Mouse (Mus musculus): ENCODE measurements around the gene H2afy2. TPM values are rescaled to one million over a fixed set of nuclear protein-coding genes. Genes with fewer than 3 reads are reported as not detected.

Gene H2afy2
- total RNA-seq, 2 experiments from 2014 or later: not detected

DNA sequence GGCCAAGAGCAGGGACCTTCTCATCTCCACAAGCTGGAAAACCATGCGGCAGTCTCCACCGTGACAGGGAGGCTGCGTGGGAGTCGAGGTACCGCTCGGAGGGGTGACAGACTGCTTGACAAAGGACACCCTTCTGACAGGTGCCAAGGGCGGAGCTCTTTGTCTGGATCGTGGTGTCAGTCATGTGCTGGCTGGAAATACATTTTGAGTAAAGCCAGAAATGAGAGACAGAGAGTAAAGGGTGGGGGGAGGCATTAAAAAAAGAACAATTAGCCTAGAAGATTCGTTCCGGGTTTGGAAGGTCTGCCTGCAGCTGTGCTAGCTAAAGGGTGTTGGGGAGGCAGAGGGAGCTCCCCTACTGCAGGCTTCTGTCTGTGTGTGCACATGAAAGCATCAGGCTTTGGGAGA lies 47.3 kb downstream of the H2afy2 start:
- no peak for ATAC-seq (replicated peaks; ENCODE audit: low FRiP score, poor library complexity, severe bottlenecking)

DNA sequence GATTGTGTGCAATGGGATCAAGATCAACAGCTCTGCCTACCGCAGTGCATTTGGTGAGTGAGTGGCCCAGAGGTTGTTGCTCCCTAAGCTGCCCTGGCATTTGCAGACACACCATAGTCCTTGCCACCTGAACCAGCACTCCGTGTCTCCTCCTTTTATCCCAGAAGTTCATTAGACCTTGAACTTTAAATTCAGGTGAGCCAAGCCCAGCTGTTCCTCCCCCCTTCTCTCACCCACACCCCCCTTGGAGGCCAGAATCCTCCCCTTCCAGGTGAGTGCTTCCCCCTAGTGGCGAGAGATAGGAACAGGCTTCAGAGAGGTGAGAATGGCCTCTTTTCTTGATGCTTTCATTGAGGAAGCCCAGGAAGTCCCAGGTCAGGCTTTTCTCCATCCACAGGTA lies 49.6 kb downstream of the H2afy2 start:
- ATAC-seq (replicated peaks; ENCODE audit: low FRiP score, poor library complexity, severe bottlenecking): peak; percentile 67

DNA sequence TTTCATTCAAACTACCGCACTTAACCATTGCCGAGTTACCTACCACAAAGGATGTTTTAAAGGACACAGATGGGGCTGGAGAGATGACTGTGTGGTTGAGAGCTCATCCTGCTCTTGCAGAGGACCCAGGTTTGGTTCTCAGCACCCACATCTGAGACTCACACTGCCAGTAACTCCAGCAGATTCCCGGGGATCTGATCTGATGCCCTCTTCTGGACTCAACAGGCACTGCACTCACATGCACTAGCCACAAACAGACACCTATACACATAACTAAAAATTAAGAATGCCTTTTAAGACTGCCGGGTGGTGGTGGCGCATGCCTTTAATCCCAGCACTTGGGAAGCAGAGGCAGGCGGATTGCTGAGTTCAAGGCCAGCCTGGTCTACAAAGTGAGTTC lies 53.8 kb downstream of the H2afy2 start:
- ATAC-seq (replicated peaks; ENCODE audit: low FRiP score, poor library complexity, severe bottlenecking): no peak

DNA sequence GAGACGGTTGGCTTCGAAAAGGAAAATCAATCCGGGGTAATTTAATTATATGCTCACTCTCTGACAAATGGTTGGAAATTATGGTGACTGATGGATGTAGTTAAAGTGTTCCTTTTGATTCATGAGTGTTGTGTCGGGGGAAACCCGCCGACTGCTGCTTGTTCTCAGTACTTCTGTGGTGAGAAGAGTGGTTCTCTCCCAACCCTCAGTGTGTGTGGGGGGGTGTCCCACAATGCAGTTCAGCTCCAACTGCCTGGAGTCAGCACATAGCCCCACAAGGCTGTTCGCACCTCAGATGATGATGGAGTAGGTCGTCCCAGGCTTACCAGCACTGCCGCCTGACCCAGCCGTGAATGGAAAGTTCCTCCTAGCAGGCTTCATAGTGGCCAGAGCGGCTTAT lies 54.8 kb downstream of the H2afy2 start:
- ATAC-seq (replicated peaks; ENCODE audit: low FRiP score, poor library complexity, severe bottlenecking): no peak

DNA sequence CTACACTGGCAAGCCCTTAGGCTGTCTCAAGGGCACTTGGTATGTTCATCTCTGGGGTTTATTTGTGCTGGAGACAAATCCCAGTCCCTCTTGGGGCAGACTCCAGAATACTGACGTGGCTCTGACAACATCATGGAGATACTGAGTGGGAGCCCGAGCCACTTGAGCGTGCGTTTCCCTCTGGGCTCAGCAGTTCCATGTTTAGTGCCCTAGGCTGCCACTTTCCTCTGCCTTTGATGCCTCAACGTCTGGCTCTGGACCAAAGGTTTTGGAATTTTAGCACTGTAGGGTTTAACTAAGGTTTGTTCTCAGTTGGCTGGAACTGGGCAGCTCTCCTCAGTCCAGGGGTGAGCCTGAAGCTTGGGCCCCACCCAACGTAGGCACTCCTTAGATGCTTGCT lies 60.7 kb downstream of the H2afy2 start:
- no peak for ATAC-seq (replicated peaks; ENCODE audit: low FRiP score, poor library complexity, severe bottlenecking)

DNA sequence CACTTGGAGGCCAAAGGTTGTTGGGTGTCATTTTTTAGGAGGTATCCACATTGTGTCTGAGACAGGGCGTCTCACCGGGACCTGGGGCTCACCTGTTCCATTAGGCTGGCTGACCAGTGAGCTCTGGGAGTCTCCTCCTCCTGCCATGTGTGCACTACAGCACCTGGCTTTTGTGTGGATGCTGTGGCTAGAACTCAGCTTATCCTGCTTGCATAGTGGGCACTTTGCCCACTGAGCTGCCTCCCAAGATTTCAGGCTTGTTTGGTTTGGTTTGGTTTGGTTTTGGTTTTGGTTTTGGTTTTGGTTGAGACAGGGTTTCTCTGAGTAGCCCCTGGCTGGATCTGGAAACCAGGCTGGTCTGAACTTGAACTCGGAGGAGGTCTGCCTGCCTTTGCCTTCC lies 61.7 kb downstream of the H2afy2 start:
- ATAC-seq (replicated peaks; ENCODE audit: low FRiP score, poor library complexity, severe bottlenecking): no peak

DNA sequence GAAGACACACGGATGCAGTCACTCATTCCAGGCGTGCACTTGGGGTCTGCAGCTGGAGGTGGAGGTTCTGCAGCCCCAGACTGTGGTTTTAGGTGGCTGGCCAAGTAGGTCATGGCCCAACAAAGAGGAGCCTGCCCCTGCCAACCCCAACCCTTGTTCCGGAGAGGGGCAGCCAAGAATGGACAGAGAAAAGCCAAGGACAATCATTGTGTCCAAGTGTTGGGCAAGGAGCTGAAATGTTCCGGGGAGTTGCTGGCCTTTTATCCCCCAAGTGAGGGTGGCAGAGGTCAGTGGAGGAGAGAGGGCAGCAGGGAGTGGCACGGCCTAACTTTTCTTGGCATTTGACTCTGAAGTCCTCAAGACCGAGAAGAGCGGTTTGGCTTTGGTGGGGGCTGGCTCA lies 63.6 kb downstream of the H2afy2 start:
- ATAC-seq (replicated peaks; ENCODE audit: low FRiP score, poor library complexity, severe bottlenecking): no peak

DNA sequence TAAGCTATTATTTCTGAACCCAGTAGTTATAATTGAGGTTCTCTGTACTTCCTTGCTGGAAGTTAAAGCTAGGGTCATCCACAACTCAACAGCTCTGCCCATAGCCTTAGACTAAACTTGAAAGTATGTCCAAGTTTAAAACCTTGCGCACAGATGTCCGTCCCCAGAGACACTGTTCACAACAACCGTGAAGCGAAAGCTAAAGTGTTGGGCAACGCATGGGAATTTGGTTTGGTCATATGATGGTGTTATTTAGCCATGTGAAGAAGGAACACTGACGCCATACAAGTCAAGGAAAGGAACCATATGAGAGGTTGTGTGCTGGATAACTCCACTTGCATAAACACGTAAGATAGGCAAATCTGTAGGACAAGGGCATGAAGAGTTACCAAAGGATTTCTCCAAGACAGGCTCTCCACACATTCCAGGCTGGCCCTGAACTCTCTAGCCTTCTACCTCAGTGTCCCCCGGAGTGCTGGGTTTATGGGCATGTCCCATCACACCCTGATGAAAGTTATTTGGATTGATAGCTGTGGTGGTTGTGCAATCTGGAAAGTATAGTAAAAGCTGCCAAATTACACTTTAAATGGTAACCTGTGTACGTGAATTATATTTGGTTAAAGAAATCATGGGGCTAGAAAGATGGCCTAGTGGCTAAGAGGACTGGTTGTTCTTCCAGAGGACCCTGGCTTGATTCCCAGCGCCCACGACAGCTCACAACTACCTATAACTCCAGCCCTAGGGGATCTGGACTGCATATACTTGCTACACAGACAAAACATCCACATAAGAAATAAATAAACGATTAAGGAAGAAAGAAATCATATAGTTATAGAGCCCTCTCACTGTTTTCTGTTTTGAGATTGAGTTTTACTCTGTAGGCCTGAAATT lies 66.3 kb downstream of the H2afy2 start:
- no peak for ATAC-seq (replicated peaks; ENCODE audit: low FRiP score, poor library complexity, severe bottlenecking)

DNA sequence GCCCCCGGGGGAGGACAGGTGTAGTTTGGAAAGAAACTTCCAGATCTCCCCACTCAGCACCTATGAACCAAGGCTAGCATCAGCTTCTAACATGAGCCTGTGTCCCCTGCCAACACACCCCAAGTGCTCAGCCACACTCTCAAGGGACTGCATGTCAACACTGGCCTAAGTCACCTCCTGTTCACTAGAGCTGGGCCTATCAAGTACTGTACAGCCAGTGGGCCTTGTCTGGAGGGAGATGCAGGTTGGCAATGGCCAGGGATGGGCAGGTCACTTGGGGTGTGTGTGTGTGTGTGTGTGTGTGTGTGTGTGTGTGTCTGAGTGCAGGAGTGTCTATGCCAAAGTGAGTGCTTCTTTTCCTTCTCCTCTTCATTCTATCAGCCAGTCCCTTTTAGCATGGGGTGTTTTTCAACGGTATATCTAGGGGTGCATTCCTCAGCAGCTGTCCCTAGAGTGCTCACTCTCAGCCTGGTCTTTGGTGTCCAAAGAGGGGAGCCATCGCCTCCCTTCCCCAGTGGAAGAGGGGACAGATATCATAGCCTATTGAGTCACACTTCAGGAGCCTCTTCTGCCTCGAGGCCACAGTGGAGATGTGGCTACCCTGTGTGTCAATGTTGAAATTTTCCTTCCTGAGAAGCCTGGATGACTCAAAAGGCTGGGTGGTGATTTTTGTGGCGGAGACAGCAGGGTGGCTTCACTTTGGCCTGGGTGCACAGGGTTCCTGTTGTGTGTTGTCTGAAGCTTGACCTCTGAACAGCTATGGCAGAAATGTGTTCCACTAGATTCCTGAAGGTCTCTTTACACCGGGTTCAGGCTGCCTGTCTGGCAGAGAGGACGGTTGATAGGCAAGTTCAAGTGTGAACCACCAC lies 67.7 kb downstream of the H2afy2 start:
- ATAC-seq (replicated peaks; ENCODE audit: low FRiP score, poor library complexity, severe bottlenecking): no peak

DNA sequence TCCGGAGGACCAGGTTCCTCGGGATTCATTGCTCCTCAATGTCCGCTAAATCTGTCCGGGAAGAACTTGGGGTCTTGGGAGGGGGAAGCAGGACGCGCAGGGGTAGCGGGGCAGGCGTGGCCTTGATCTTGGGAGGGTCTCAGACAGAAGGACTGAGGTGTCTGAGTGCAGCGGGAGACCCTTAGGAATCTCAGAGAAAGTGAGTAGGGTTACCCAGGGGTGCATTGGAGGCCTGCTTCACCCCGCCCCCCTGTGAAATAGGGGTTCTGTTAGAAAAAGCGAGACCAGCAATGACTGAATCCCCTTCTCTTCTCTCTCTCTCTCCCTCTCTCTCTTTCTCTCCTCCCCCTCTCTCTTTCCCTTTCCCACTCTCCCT lies 68.5 kb downstream of the H2afy2 start:
- no peak for ATAC-seq (replicated peaks; ENCODE audit: low FRiP score, poor library complexity, severe bottlenecking)

DNA sequence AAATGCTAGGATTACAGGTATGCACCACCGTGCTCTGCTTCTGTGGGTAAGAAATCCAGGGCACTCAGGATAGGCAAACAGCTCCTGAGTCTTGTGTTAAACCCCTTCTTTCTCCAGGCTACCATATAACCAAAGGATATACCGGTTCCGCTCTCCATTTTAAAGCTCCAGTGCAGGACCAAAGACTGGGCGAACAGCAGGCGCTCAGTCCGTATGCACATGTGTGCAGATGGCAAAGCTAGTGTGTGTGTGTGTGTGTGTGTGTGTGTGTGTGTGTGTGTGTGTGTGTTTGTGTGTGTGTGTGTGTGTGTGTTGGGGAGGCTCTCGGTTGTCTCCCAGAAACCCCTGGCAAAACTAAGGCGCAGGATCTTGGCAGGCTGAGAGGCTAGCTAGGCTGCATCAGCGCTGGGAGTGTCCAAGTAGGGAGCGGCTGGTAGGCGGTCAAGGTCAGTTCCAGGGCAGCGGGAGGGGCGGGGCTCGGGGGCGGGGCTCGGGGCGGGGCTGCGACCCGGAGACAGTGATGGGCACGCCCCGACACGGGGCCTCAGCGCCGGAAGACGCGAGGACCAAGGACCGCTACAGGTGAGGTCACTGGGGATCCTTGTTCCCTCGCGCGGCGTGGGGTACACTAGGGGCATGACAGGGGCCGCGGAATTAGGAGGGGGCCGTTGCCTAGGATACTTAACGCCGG lies 69.0 kb downstream of the H2afy2 start, which contains the start of gene Aifm2:
TSS of gene Aifm2 (plus strand) at position 493 of the 691 bp plus-strand sequence.
- ATAC-seq (replicated peaks; ENCODE audit: low FRiP score, poor library complexity, severe bottlenecking): peak; percentile 92

DNA sequence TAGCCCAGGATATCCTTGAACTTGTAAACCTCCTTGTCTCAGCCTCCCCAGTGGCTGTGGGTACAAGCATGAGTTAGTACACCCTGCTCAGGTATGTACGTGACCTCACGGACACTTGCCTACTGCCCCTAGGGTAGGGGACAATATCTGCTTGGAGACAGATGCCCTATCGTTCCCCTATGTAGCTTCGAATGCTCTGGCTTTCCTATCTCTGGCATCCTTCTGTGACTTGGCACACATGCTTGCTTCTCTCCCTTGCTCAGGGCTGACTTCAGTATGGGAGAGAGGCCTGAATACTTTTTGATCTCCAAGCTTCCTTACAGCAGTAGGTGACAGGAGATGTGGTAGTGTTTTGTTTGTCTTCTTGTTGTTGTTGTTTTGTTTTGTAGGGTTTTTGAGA lies 69.8 kb downstream of the H2afy2 start:
- ATAC-seq (replicated peaks; ENCODE audit: low FRiP score, poor library complexity, severe bottlenecking): peak; percentile 72

DNA sequence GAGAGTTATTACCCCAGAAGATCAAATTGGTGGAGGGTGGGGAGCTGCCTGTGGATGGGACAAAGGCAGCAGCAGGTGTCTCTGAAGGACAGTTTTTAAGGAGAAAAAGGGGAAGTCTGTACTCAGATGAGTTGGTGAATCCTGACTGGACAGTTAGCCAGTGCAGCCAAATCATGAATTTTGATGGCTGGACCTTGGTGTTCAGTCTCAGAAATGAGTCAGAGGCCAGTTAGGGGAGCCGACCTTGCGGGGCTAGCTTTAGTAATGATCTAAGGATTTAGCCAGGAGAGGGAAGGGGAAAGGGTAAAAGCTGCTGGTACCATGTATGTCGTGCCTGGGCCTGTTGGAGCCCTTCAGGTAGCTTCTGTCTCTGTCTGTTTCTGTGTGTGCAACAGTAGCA lies 70.3 kb downstream of the H2afy2 start:
- ATAC-seq (replicated peaks; ENCODE audit: low FRiP score, poor library complexity, severe bottlenecking): no peak

DNA sequence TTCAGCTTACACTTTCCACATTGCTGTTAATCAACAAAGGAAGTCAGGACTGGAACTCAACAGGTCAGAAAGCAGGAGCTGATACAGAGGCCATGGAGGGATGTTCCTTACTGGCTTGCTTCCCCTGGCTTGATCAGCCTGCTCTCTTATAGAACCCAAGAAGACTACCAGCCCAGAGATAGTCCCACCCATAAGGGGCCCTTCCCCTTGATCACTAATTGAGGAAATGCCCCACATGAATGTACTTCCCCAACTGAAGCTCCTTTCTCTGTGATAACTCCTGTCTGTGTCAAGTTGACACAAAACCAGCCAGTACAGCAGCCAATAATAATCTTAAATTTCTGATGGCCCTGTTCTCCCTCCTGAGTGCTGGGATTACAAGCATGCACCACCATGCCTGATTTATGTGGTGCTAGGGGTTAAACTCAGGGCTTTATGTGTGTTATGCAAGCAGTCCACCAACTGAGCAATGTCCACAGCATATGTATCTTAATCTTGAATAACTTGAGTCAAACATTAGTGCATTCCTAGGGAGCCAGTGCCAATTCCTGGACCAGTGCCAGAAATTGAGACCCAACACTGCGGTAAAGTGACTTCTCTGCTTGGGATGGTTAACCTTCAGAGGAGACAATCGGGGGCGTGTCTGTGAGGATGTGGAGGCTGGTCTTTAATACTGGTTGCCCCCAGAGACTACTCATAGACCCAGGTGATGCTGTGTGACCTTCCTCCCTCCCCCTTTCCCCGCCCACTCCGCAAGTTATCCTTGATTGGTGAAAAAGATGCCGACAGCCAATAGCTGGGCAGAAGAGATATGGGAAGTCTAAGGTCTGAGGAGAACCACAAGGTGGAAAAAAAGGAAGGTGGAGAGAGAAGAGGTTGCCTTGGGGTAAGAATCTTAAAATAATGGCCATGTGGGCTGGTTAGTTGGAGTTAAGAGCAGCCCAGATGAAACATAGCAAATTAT lies 77.3 kb downstream of the H2afy2 start:
- no peak for ATAC-seq (replicated peaks; ENCODE audit: low FRiP score, poor library complexity, severe bottlenecking)

DNA sequence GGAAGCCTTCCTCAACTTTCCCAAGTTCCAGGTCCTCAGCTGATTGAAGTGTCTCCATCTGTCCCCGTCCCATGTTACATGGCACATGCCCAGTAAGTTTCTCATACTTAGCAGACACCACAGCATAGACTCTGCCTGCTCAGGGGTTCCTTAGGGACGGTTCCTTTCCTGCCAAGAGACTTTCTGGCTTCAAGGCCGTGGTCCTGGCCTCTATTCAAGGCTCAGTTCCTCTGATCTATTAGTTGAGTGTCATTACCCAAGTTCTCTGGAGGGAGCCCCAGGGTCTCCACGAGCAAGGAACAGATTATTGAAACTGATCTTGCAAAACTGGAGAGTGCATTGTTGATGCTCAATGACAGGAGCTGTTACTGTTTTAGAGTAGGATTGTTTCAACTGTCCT lies 79.3 kb downstream of the H2afy2 start:
- no peak for ATAC-seq (replicated peaks; ENCODE audit: low FRiP score, poor library complexity, severe bottlenecking)

DNA sequence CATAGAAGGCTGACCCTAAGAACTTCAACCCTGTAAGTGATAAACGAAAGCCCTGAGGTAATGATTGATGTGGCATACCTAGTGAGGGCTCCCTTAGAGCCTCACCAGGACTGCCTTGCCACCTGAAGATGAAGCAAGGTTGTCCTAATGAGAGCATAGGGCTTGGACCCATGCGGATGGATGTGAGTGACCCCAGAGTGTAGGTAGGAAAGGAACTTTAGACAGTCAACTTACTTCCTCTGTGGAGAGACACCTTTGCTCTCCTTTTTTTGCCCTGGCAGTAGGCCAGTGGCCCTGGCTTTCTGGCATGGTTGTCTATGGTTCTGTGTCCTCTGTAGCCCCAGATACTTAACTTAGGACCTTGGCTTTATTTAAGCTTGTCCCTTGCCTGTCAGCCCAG lies 86.9 kb downstream of the H2afy2 start:
- no peak for ATAC-seq (replicated peaks; ENCODE audit: low FRiP score, poor library complexity, severe bottlenecking)

DNA sequence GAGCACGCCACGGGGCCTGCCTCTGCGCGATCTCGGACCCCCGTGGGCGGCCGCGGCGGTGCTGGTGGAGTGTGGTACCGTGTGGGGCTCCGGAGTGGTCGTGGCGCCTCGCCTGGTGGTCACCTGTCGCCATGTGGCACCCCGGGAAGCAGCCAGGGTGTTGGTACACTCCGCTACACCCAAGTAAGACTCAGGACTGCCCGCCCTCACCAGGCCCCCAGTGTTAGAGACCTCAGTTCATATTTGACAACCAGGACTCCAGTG lies 87.5 kb downstream of the H2afy2 start:
- no peak for ATAC-seq (replicated peaks; ENCODE audit: low FRiP score, poor library complexity, severe bottlenecking)

DNA sequence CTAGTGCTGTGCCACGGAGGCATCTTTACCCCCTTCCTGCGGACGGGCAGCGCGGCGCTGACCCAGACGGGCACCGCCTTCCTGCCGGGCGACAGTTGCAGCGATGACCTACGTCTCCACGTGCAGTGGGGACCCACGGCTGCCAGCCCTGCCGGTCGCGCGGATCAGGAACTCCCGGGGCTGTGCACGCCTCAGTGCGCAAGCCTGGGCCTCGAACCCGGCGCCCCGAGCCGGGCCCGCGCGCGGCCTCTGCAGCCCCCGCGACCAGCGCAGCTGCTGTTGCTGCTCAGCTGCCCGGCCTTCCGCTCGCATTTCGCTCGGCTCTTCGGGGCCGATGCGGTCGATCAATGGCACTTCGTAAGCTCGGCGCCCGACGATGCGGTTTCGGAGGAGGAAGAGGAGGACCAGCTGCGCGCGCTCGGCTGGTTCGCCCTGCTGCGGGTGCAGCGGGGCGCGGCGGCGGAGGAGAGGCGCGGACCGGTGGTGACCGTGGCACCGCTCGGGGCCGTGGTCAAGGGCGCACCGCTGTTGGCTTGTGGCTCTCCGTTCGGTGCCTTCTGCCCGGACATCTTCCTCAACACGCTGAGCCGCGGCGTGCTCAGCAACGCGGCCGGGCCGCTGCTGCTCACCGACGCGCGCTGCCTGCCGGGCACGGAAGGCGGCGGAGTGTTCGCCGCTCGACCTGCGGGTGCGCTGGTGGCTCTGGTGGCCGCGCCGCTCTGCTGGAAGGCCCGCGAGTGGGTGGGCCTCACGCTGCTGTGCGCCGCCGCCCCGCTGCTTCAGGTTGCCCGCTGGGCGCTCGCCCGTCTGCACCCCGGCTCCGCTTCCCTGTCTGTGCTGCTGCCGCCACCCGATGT lies 88.0 kb downstream of the H2afy2 start:
- ATAC-seq (replicated peaks; ENCODE audit: low FRiP score, poor library complexity, severe bottlenecking): peak; percentile 44

All from erythroid progenitor cell, adult 5-6 weeks (primary cell).